Mouse (Mus musculus): ENCODE measurements at regions not wholly inside any gene's neighbourhood (a gene's known extent, or its start where the extent isn't known, plus 50 kb on each side); places are given as distances from the start of the nearest gene placed in this dataset.

DNA sequence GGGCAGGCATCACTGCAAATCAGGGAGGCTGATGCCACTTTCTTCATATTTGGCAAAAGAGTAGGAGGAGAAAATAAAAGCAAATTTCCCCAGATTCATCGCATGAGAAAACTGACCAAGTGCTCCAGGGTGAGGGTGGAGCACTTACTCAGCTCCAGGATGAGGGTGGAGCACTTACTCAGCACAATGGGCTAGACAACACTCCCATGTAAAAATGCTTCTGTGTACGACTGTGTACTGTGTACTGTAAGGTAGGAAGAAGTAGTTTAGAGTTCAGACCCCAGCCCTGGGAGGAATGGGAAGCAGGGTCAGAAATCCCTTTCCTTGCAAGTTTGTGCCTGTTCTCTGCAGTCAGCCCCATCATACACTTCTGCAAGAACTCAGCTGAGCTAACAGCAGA lies 245.3 kb upstream of the Ell2 start:
- TF ChIP-seq USF1 (IDR thresholded peaks at IDR 0.05; ENCODE audit: low read depth), result no peak
- TF ChIP-seq MYOG (IDR thresholded peaks at IDR 0.05; ENCODE audit: control insufficient read depth in 1 of 3, insufficient read depth in 1 of 3, insufficient read length in 2 of 3, low read depth in 2 of 3), result no peak
- no peak for TF ChIP-seq MAX (IDR thresholded peaks at IDR 0.05; ENCODE audit: low read depth)
- TF ChIP-seq POLR2A (IDR thresholded peaks at IDR 0.05; ENCODE audit: insufficient read length, low read depth), result no peak
